Mouse (Mus musculus) CH12.LX (cell line): ENCODE measurements at regions not wholly inside any gene's neighbourhood (a gene's known extent, or its start where the extent isn't known, plus 50 kb on each side); places are given as distances from the start of the nearest gene placed in this dataset.

Source experiments
- DNase-seq: peaks from one replicate; pipeline ENCODE4 v3.0.0-alpha.2; 2013; ENCODE audit errors: extremely low read depth
- H3K27ac ChIP-seq: 2 replicates; pipeline ENCODE4 v1.5.1; 2012; ENCODE audit warnings: low read depth, mild to moderate bottlenecking, control low read depth, moderate library complexity; ENCODE audit not compliant: insufficient read depth
- H3K27me3 ChIP-seq: replicated peaks from 2 replicates; pipeline ENCODE3; 2012; ENCODE audit warnings: inconsistent platforms
- H3K36me3 ChIP-seq, 2 experiments: replicated peaks in 1 of 2; 2 replicates each; pipeline versions ENCODE3 to v1.6.1; 2012; ENCODE audit warnings: inconsistent platforms in 1 of 2, low read length in 1 of 2, mild to moderate bottlenecking in 1 of 2, mixed read lengths in 1 of 2, moderate library complexity in 1 of 2; ENCODE audit not compliant: control insufficient read depth in 1 of 2, insufficient read depth in 1 of 2
- H3K4me1 ChIP-seq, 2 experiments: 2 replicates each; pipeline ENCODE4 v1.6.1; 2012; ENCODE audit warnings: inconsistent platforms in 1 of 2, moderate library complexity in 1 of 2; ENCODE audit not compliant: insufficient read depth in 2 of 2, control insufficient read depth in 1 of 2
- H3K4me2 ChIP-seq: 2 replicates; pipeline ENCODE4 v1.6.1; 2012; ENCODE audit warnings: low read depth, mild to moderate bottlenecking, control low read depth; ENCODE audit not compliant: poor library complexity, insufficient read depth, severe bottlenecking
- H3K4me3 ChIP-seq, 3 experiments: fragments of 150-350 bp in 1 of 3; sonication (generic) in 1 of 3; replicated peaks in 1 of 3; 2 replicates each; pipeline versions ENCODE3 to v1.5.1; 2011 to 2012; ENCODE audit warnings: low read depth in 2 of 3, low read length in 2 of 3, mild to moderate bottlenecking in 2 of 3, moderate library complexity in 2 of 3, control low read depth in 1 of 3, improper control_type of control experiment in 1 of 3, inconsistent platforms in 1 of 3, mixed read lengths in 1 of 3; ENCODE audit not compliant: poor library complexity in 1 of 3
- H3K79me2 ChIP-seq: replicated peaks from 2 replicates; pipeline ENCODE4 v1.6.1; 2012; ENCODE audit warnings: mild to moderate bottlenecking, moderate library complexity; ENCODE audit not compliant: control insufficient read depth, poor library complexity, insufficient read depth, severe bottlenecking; ENCODE audit errors: extremely low read depth
- H3K9ac ChIP-seq: 2 replicates; pipeline ENCODE4 v1.6.1; 2012; ENCODE audit warnings: low read depth, mild to moderate bottlenecking, control low read depth, moderate library complexity; ENCODE audit not compliant: insufficient read depth
- H3K9me3 ChIP-seq: replicated peaks from 2 replicates; pipeline ENCODE3; 2012; ENCODE audit warnings: low read length, inconsistent platforms, mixed read lengths
- ETS1 ChIP-seq: conservative IDR thresholded peaks from 2 replicates; pipeline ENCODE4 v1.6.1; 2012; ENCODE audit warnings: low read depth, mild to moderate bottlenecking, inconsistent platforms, low read length, improper control_type of control experiment, moderate library complexity
- HCFC1 ChIP-seq: IDR thresholded peaks from 2 replicates; pipeline ENCODE4 v1.6.1; 2012; ENCODE audit warnings: low read depth, mild to moderate bottlenecking, inconsistent platforms, low read length, improper control_type of control experiment
- MAZ ChIP-seq: IDR thresholded peaks from 2 replicates; pipeline ENCODE4 v1.6.1; 2012; ENCODE audit warnings: low read depth, mild to moderate bottlenecking, inconsistent platforms, low read length, improper control_type of control experiment, moderate library complexity
- MEF2A ChIP-seq: IDR thresholded peaks from 2 replicates; pipeline ENCODE4 v1.6.1; 2014; ENCODE audit warnings: low read depth, mild to moderate bottlenecking, inconsistent platforms, low read length, improper control_type of control experiment, borderline replicate concordance
- MXI1 ChIP-seq: IDR thresholded peaks from 2 replicates; pipeline ENCODE4 v1.6.1; 2011; ENCODE audit warnings: mild to moderate bottlenecking, low read depth, low read length, improper control_type of control experiment
- MYC ChIP-seq: IDR thresholded peaks from 2 replicates; pipeline ENCODE4 v1.6.1; 2011; ENCODE audit warnings: low read depth, mild to moderate bottlenecking, improper control_type of control experiment, low read length
- NELFE ChIP-seq: IDR thresholded peaks from 2 replicates; pipeline ENCODE4 v1.6.1; 2011; ENCODE audit warnings: low read depth, low read length, improper control_type of control experiment
- NRF1 ChIP-seq: IDR thresholded peaks from 2 replicates; pipeline ENCODE4 v1.6.1; 2014; ENCODE audit warnings: low read depth, mild to moderate bottlenecking, inconsistent platforms, low read length, improper control_type of control experiment, moderate library complexity
- PAX5 ChIP-seq: IDR thresholded peaks from 2 replicates; pipeline ENCODE4 v1.6.1; 2012; ENCODE audit warnings: low read length, inconsistent platforms, mixed read lengths
- POLR2AphosphoS2 ChIP-seq: IDR thresholded peaks from 2 replicates; pipeline ENCODE4 v1.6.1; 2011; ENCODE audit warnings: low read depth, low read length, improper control_type of control experiment
- RAD21 ChIP-seq: IDR thresholded peaks from 2 replicates; pipeline ENCODE4 v1.6.1; 2011; ENCODE audit warnings: low read depth, mild to moderate bottlenecking, low read length, improper control_type of control experiment, moderate library complexity
- TBP ChIP-seq: conservative IDR thresholded peaks from 2 replicates; pipeline ENCODE4 v1.6.1; 2011; ENCODE audit warnings: low read depth, low read length, improper control_type of control experiment
- USF2 ChIP-seq: conservative IDR thresholded peaks from 2 replicates; pipeline ENCODE4 v1.6.1; 2011; ENCODE audit warnings: low read depth, low read length, improper control_type of control experiment
- ZC3H11A ChIP-seq: IDR thresholded peaks from 2 replicates; pipeline ENCODE4 v1.6.1; 2012; ENCODE audit warnings: low read depth, mild to moderate bottlenecking, inconsistent platforms, low read length, improper control_type of control experiment
- ZKSCAN1 ChIP-seq: IDR thresholded peaks from 2 replicates; pipeline ENCODE4 v1.6.1; 2012; ENCODE audit warnings: low read depth, inconsistent platforms, low read length, improper control_type of control experiment, borderline replicate concordance
- ZMIZ1 ChIP-seq: IDR thresholded peaks from 2 replicates; pipeline ENCODE4 v1.6.1; 2012; ENCODE audit warnings: low read depth, mild to moderate bottlenecking, inconsistent platforms, low read length, improper control_type of control experiment
- dilution Hi-C: fragments of 300-500 bp; cut with MboI; formaldehyde crosslinking; loops from 2 replicates; pipeline ENCODE4 v1.14.3; 2020; ENCODE audit warnings: low sequenced_read_pairs; ENCODE audit not compliant: extremely low pct_unique_long_range_greater_than_20kb, extremely low pct_ligation_motif_present
- in situ Hi-C: fragments of 300-500 bp; cut with MboI; formaldehyde crosslinking; loops from 3 replicates; pipeline ENCODE4 v1.14.3; 2019; ENCODE audit warnings: low sequenced_read_pairs, low pct_ligation_motif_present, low pct_unique_long_range_greater_than_20kb, mixed read lengths

- Histone ChIP-seq H3K4me1 (no peaks in the 10 kb centered on the region), H3K9me3 (peaks cover 53% of the 10 kb centered on the region), H3K27me3 (no peaks in the 10 kb centered on the region), H3K36me3 (no peaks in the 10 kb centered on the region), H3K4me3 (no peak overlapping the region), H3K27ac (no peak overlapping the region), H3K4me2 (no peak overlapping the region), H3K9ac (no peak overlapping the region), H3K79me2 (no peaks in the 10 kb centered on the region)
- in situ Hi-C loops: no loop called here
- dilution Hi-C loops: no loop called here
- no peak for DNase-seq
- no peak for TF ChIP-seq ZC3H11A
- TF ChIP-seq NRF1: no peak
- TF ChIP-seq USF2: no peak
- no peak for TF ChIP-seq NELFE
- TF ChIP-seq MYC: no peak
- TF ChIP-seq MEF2A: no peak
- no peak for TF ChIP-seq TBP
- TF ChIP-seq MXI1: no peak
- no peak for TF ChIP-seq RAD21
- no peak for TF ChIP-seq ZKSCAN1
- TF ChIP-seq ZMIZ1: no peak
- no peak for TF ChIP-seq PAX5
- TF ChIP-seq HCFC1: no peak
- no peak for TF ChIP-seq ETS1
These were observed 365.1 kb downstream of the Rpl36a-ps1 start for GRCm38 (mm10) chr14:98629026-98629425.

DNA sequence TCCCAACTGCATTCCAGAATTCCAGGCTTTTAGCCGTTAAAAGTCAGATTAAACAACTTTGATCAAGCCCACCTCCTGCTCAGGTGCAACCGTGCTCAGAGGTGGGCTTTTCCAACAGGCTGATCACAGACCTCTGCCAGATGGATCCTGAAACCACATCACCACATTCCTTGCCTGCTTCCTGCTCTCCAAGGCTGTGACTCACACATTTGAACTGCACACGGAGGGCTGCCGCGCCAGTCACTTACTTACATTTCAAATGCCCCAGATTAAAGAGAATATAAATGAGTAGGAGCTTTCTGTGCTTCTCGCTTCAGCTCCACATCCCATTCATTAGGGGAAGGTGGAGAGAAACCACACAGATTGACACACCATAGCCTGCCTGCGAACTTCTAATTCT lies 367.6 kb downstream of the Rpl36a-ps1 start:
- H3K4me3 ChIP-seq: no peak overlapping the region
- H3K36me3 ChIP-seq: no peaks in the 10 kb centered on the region
- no peak overlapping the region for H3K9ac ChIP-seq
- TF ChIP-seq POLR2AphosphoS2 (no peak), MAZ (no peak), USF2 (no peak)
- TF ChIP-seq, all 38 proteins: peak for 0
- Histone ChIP-seq H3K4me2 (no peak overlapping the region), H3K27ac (no peak overlapping the region), H3K27me3 (no peaks in the 10 kb centered on the region), H3K4me1 (no peaks in the 10 kb centered on the region), H3K9me3 (peaks cover 49% of the 10 kb centered on the region), H3K79me2 (no peaks in the 10 kb centered on the region)
- dilution Hi-C loops (no loop called here), in situ Hi-C loops (no loop called here)
- DNase-seq: no peak
